Mouse (Mus musculus) liver, embryonic 16.5 days (tissue): ENCODE data around the gene Megf11. TPM values are rescaled to one million over a fixed set of nuclear protein-coding genes. Genes with fewer than 3 reads are reported as not detected.

Source experiments
- ATAC-seq: fragments of 200-750 bp; cut with Nextera tagmentation; 2 replicates; pipeline ENCODE4 v1.8.0; 2017; ENCODE audit warnings: low read depth, mild to moderate bottlenecking, moderate number of reproducible peaks, moderate library complexity
- H3K27ac ChIP-seq: fragments of 300-500 bp; sonication (generic); 2 replicates; pipeline ENCODE4 v1.5.1; 2014; ENCODE audit warnings: mild to moderate bottlenecking, low read length
- H3K27me3 ChIP-seq: fragments of 300-500 bp; sonication (generic); 2 replicates; pipeline ENCODE4 v1.6.1; 2014; ENCODE audit warnings: low read depth, low read length, mixed read lengths; ENCODE audit not compliant: control insufficient read depth, insufficient read depth
- H3K36me3 ChIP-seq: fragments of 300-500 bp; sonication (generic); 2 replicates; pipeline ENCODE4 v1.6.1; 2014; ENCODE audit warnings: mild to moderate bottlenecking; ENCODE audit not compliant: control insufficient read depth, insufficient read depth
- H3K4me1 ChIP-seq: fragments of 300-500 bp; sonication (generic); 2 replicates; pipeline ENCODE4 v1.6.1; 2014; ENCODE audit warnings: low read depth, low read length, mixed read lengths; ENCODE audit not compliant: control insufficient read depth
- H3K4me2 ChIP-seq: fragments of 300-500 bp; sonication (generic); 2 replicates; pipeline ENCODE4 v1.6.1; 2014; ENCODE audit warnings: low read depth, low read length, mixed read lengths
- H3K4me3 ChIP-seq: fragments of 300-500 bp; sonication (generic); 2 replicates; pipeline ENCODE4 v1.5.1; 2014; ENCODE audit warnings: low read depth, mild to moderate bottlenecking, low read length
- H3K9ac ChIP-seq: fragments of 300-500 bp; sonication (generic); 2 replicates; pipeline ENCODE4 v1.6.1; 2014; ENCODE audit warnings: low read depth, low read length
- H3K9me3 ChIP-seq: fragments of 300-500 bp; sonication (generic); replicated peaks from 2 replicates; pipeline ENCODE4 v1.6.1; 2016; ENCODE audit warnings: low read length; ENCODE audit not compliant: control insufficient read depth
- WGBS: fragments of 180-500 bp; shearing (Covaris S2); extraction: QIAGEN DNeasy Blood & Tissue Kit; methylation state at CpG from one replicate; pipeline ENCODE4 v1.1.7; 2014; ENCODE audit not compliant: insufficient replicate concordance; 5-methylcytosine and 5-hydroxymethylcytosine counted together
- polyA plus RNA-seq: library from polyadenylated mRNA; unstranded; fragments of >200 nt; fragmentation: Nextera tagmentation; extraction: Ambion mirVana; gene quantifications from 2 replicates; pipeline ENCODE4 v1.2.1, GENCODE M21; 2015

Megf11 gene
- polyA plus RNA-seq, 1 experiment from 2014 or later: 0.51 TPM

GRCm38 (mm10) chr9:64736076-64736638 is 350.7 kb downstream of the Megf11 start:
- H3K4me3 ChIP-seq: peak overlapping the region; percentile 96
- H3K4me2 ChIP-seq: peak overlapping the region; percentile 88
- H3K9ac ChIP-seq: peak overlapping the region; percentile 92
- ATAC-seq: no peak
- no peaks in the 10 kb centered on the region for H3K9me3 ChIP-seq
- H3K27me3 ChIP-seq: no peaks in the 10 kb centered on the region
- peaks cover 10% of the 10 kb centered on the region for H3K4me1 ChIP-seq
- no peaks in the 10 kb centered on the region for H3K36me3 ChIP-seq
- peak overlapping the region; percentile 94 for H3K27ac ChIP-seq
- 1% methylated on average over 9 of the region's 9 CpGs for WGBS

GRCm38 (mm10) chr9:64736639-64737405 is 351.4 kb downstream of the Megf11 start:
- Histone ChIP-seq H3K27me3 (no peaks in the 10 kb centered on the region), H3K4me3 (peak overlapping the region; percentile 96), H3K4me1 (peaks cover 8% of the 10 kb centered on the region), H3K9me3 (no peaks in the 10 kb centered on the region), H3K36me3 (no peaks in the 10 kb centered on the region), H3K27ac (peak overlapping the region; percentile 94), H3K9ac (peak overlapping the region; percentile 92), H3K4me2 (peak overlapping the region; percentile 88)
- peak; percentile 60 for ATAC-seq
- 1% methylated on average over 33 of the region's 35 CpGs for WGBS

- under 1% methylated on average over 59 of the region's 61 CpGs for WGBS
Measured at GRCm38 (mm10) chr9:64737406-64738201, 352.2 kb downstream of the Megf11 start, which contains the start of gene Rab11a. TSS of gene Rab11a (minus strand) at chr9:64737758.

GRCm38 (mm10) chr9:64739001-64739400 is 353.6 kb downstream of the Megf11 start:
- Histone ChIP-seq H3K36me3 (no peaks in the 10 kb centered on the region), H3K4me2 (no peak overlapping the region), H3K9ac (no peak overlapping the region), H3K27ac (no peak overlapping the region), H3K4me3 (no peak overlapping the region), H3K4me1 (peaks cover 8% of the 10 kb centered on the region), H3K9me3 (no peaks in the 10 kb centered on the region), H3K27me3 (no peaks in the 10 kb centered on the region)
- ATAC-seq: no peak
- 64% methylated on average over 2 of the region's 2 CpGs for WGBS

More at GRCm38 (mm10) chr9:64737406-64738201, 352.2 kb downstream of the Megf11 start, which contains the start of gene Rab11a:
- H3K4me1 ChIP-seq: peaks cover 8% of the 10 kb centered on the region
- H3K4me2 ChIP-seq: peak within 1 kb of the TSS; percentile 88
- peak within 1 kb of the TSS; percentile 96 for H3K4me3 ChIP-seq
- H3K36me3 ChIP-seq: no peaks in the 10 kb centered on the region
- no peaks in the 10 kb centered on the region for H3K27me3 ChIP-seq
- peak within 1 kb of the TSS; percentile 94 for H3K27ac ChIP-seq
- ATAC-seq: peak; percentile 94
- peak within 1 kb of the TSS; percentile 92 for H3K9ac ChIP-seq
- no peaks in the 10 kb centered on the region for H3K9me3 ChIP-seq

GRCm38 (mm10) chr9:64742453-64742852 is 357.0 kb downstream of the Megf11 start:
- 47% methylated on average over 1 of the region's 1 CpGs for WGBS

GRCm38 (mm10) chr9:64747735-64748134 is 362.3 kb downstream of the Megf11 start:
- 61% methylated on average over 4 of the region's 4 CpGs for whole genome bisulfite sequencing
- Histone ChIP-seq H3K27me3 (no peaks in the 10 kb centered on the region), H3K9me3 (no peaks in the 10 kb centered on the region), H3K36me3 (no peaks in the 10 kb centered on the region), H3K4me3 (no peak overlapping the region), H3K4me2 (no peak overlapping the region), H3K9ac (no peak overlapping the region), H3K27ac (no peak overlapping the region), H3K4me1 (no peaks in the 10 kb centered on the region)
- no peak for ATAC-seq

More at GRCm38 (mm10) chr9:64742453-64742852, 357.0 kb downstream of the Megf11 start:
- ATAC-seq: no peak
- no peaks in the 10 kb centered on the region; the same call in 1 of the 2 replicates for H3K4me1 ChIP-seq
- H3K27ac ChIP-seq: no peak overlapping the region
- H3K9me3 ChIP-seq: no peaks in the 10 kb centered on the region
- H3K4me2 ChIP-seq: no peak overlapping the region
- no peak overlapping the region for H3K4me3 ChIP-seq
- no peak overlapping the region for H3K9ac ChIP-seq
- H3K36me3 ChIP-seq: no peaks in the 10 kb centered on the region
- H3K27me3 ChIP-seq: no peaks in the 10 kb centered on the region

GRCm38 (mm10) chr9:64749314-64749713 is 363.9 kb downstream of the Megf11 start:
- Histone ChIP-seq H3K9ac (no peak overlapping the region), H3K27me3 (no peaks in the 10 kb centered on the region), H3K9me3 (no peaks in the 10 kb centered on the region), H3K36me3 (no peaks in the 10 kb centered on the region), H3K4me1 (no peaks in the 10 kb centered on the region), H3K27ac (no peak overlapping the region), H3K4me3 (no peak overlapping the region), H3K4me2 (no peak overlapping the region)
- ATAC-seq: no peak
- WGBS: 31% methylated on average over 6 of the region's 6 CpGs

GRCm38 (mm10) chr9:64752575-64752974 is 367.1 kb downstream of the Megf11 start:
- Histone ChIP-seq H3K36me3 (no peaks in the 10 kb centered on the region), H3K27ac (no peak overlapping the region), H3K4me1 (no peaks in the 10 kb centered on the region), H3K9ac (no peak overlapping the region), H3K4me3 (no peak overlapping the region), H3K27me3 (no peaks in the 10 kb centered on the region), H3K4me2 (no peak overlapping the region), H3K9me3 (no peaks in the 10 kb centered on the region)
- WGBS: 34% methylated on average over 5 of the region's 5 CpGs
- no peak for ATAC-seq
